Mouse (Mus musculus): ENCODE data around the gene Nav2.

The Nav2 gene

DNA sequence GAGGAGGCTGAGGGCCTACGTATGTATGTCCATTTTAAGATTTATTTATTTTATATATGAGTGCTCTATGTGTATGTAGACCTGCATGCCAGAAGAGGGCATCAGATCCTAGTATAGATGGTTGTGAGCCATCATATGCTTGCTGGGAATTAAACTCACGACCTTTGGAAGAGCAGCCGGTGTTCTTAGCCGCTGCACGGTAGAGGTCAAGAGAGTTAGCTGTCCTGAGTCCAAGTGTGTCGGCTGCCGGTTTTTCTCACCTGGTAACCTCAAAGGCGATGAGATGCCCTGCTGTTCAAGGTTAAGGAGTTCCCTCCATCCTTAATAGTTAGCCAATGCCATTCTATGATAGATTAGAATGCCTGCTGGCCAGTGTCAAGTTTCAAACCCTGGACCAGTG lies 594.9 kb downstream of the Nav2 start:
- no peak for DNase-seq

DNA sequence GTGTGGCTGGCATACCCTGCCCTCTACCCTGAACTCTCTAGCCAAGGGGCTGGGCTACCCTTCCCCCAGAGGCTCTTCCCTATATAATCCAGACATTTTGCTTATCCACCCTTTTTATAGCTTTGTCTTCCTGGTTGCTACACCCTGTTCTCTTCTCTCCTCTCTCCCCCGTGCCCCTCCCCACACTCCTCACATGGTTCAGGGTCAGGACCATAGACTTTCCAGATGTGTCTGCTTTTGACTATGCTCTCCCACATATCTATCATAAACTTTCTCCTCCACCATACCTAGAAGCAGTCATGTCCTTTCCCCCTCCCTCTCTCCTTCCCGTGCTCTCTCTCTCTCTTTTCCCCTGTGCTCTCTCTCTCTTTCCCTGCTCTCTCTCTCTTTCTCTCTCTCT lies 595.4 kb downstream of the Nav2 start:
- DNase-seq: no peak

DNA sequence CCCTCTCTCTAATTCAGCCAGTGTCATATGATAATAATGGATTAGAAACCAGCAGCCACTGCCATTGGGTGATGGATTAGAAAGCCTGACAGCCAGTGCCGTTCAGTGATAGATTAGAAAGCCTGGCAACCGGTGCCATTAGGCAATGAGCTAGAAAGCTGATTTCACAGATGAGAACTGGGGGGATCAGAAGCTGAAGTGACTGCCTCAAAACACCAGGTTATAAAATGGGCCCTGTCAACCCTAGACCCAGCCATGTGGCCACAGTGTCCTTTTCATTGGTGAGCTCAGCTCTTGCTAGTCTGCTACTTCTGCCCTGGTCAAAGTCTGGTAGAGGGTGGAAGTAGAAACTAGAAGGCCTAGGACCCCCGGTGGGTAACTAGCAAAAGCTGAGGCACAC lies 595.8 kb downstream of the Nav2 start:
- no peak for DNase-seq

DNA sequence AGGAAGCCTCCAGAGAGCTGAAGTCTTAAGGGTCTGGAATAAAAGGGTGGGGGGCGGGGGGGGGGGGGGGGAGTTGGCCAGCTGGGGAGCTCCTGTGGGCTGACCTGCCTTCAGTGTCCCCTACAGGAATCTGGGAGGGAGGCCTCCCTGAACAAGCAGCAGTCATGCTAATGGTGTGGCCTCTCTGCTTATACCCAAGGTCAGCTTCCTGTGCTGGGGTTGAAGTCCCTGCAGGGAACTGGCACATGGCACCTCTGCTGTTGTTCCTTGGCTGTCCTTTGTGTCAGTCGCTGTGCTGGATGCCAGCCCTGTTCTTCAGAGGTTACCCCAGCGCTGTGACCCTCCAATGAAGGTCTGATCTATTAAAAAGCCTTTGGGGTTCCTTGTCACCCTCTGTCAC lies 596.5 kb downstream of the Nav2 start:
- no peak for DNase-seq

GRCm38 (mm10) chr7:49506085-49506820 lies 597.7 kb downstream of the Nav2 start:
- DNase-seq: no peak

DNA sequence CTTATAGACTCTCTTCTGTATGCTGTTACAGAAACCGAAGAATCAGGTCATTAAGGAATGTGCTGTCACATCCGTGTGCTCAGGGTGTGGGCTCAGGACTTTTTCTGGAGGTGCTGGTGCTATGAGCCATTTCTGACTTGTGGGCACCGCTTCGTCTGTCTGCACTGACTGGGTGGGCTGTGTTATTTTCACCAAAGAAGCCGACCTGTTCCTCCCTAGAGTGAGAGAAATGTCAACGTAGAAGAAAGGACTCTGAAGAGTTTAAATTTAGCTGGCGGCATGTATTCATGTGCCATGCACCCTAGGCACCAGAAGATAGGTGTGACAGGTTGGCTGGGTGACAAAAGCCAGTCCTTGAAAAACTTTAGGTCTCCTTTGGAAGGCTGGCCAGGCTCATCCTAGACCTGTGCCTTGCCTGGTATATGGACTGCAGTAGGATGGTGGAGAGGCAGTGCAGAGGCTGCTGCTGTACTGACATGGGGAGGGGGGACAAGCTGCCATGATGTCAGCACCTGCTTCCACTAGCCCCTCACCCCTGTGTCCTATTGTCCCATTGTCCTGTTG lies 599.5 kb downstream of the Nav2 start:
- no peak for DNase-seq

DNA sequence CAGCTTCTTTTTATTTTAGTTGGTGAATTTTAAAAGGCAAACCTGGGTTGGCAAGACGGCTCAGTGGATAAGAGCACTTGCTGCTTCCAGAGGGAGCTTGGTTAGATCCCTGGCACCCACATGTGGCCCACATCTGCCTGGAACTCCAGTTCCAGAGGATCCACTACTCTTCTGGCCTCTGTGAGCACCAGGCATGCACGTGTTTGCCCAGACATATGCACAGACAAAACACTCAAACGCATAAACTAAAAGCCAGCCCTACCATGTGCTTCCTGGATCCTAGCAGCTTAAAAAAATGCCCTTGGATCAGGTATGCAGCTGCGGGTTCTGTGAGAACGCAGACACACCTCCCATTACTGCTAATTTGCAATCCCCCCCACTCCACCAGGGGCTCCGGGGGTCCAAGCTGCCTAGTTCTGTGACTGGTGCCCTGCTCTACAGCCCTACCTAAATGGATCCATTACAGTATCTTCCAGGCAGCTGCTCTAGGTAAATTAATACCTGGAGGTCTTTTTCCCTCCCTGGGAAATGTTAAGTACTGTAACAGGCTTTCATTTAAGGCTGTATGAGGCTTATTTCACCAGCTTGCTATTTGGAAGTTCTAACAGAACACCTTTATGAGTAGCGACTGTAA lies 603.4 kb downstream of the Nav2 start:
- no peak for DNase-seq

- no peak for DNase-seq
These were observed 605.4 kb downstream of the Nav2 start for GRCm38 (mm10) chr7:49513763-49514437.

DNA sequence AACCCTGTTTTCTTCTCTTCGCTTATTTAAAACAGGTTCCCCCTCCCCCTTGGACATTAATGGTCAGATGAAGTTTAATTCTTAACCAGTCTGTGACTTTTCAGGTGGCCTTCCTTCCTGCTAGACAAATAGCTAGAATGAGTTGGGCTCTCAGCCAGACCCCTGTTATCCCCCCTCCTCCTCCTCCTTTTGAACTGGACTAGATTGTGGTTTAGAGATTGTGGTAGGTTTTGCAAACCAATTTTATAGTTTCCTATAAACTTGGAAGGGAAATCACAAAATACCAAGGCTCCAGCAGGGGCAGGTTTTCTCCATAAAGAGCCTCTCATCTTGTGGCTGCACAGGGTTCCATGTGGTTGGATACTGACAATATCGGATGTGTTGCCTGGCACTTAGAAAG lies 606.5 kb downstream of the Nav2 start:
- DNase-seq: no peak

- DNase-seq: no peak
These were observed 612.0 kb downstream of the Nav2 start for GRCm38 (mm10) chr7:49520504-49520903.

- no peak for DNase-seq
These were observed 612.8 kb downstream of the Nav2 start for GRCm38 (mm10) chr7:49521349-49521748.

DNA sequence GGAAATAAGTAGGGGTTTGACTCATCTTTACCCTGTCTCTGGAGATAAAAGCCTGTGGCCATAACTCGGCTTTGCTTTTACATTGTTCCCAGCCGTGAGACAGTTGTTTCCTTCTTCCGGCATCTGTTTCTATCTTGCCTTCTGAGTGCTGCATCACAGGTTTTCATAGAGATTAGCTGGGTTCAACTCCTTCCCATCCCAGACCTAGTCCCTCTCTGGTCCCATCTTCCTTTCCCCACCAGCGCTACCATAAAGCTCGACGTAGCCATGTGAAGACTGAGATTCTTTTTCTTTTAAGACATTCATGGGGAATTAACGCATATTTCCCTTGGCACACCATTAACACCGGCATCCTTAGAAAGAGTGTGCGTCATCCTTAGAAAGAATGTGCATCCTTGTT lies 613.5 kb downstream of the Nav2 start:
- no peak for DNase-seq

DNA sequence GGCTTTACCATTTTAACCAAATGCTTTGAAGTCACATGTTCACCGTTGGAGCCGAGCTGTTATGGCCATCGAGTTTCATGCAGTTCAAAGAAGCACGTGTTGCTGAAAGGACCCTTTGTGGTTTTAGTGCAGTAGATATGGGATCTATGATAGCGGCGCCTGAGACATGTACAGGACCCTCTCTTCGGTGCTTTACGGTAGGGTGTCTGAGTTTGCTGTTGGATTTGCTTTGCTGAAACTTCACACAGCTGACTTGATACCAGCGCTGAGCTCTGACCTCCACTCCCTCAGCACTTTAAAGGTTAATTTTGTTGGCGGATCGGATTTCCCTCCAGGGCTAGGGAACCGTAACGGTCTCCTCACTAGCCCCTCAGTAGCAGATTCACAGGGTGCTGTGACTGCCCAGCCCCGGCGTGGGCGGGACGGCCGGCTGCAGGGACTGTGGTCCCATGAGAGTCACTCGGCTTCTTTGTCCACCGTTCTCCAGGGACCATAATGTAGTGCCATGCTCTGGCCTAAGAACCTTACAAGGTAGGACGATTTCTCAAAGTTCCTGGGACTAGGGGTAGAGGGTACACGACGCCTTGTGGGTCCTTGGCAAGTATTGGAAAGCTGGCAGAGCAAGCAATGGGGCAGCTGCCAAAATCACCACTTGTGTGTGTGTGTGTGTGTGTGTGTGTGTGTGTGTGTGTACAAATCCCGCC lies 614.0 kb downstream of the Nav2 start:
- DNase-seq: no peak

DNA sequence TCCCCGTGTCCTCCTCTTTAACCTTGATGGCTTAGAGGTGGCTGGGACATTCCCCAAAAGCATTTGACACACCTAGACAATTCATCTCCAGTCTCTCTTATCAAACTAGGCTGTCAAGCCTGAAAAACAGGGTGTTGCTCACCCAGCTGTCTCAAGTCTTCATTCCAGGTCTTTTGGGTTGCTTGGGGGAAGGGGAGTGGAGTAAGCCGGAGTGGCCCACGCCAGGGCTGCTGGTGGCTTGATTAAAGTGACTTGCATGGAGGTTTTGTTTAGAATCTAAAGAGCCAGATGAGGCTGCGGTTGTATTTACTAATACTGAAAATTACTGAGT lies 614.6 kb downstream of the Nav2 start:
- DNase-seq: no peak

GRCm38 (mm10) chr7:49523729-49524128 lies 615.2 kb downstream of the Nav2 start:
- DNase-seq: no peak

DNA sequence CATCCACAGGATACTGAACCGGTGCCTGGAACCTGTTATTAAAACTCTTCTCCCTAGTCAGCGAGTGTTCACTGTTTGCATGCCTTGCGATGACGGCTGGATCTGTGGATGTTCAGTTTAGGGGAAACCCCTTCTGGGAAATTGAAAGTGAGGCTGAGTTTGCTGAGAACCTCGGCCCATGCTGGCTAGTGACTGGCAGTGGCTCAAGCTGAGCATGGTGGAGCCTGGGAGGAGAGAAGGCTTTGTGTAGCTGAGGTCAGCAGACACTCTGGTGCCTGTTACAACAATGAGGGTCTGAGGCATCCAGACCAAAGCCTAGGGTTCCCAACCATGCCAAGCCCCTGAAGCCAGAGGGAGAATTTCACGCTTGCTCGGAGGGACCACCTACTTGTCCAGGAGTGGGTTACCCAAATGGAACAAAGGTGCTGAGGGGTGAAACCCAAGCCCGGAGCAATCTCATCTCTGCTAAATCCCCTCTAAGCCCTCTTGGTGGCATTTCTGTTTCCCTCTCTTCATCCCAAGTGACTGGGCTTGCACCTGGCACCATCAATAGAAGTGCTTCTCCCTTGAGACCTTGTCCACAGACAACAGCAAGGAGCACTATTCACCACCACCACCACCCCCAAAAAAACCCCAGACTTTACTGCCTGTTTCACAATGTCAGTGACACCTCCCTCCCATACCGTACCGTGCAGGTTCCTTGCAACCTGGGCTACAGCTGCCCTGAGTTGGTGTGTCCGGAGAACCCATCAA lies 617.0 kb downstream of the Nav2 start:
- no peak for DNase-seq

GRCm38 (mm10) chr7:49526101-49526499 lies 617.6 kb downstream of the Nav2 start:
- DNase-seq: no peak

DNA sequence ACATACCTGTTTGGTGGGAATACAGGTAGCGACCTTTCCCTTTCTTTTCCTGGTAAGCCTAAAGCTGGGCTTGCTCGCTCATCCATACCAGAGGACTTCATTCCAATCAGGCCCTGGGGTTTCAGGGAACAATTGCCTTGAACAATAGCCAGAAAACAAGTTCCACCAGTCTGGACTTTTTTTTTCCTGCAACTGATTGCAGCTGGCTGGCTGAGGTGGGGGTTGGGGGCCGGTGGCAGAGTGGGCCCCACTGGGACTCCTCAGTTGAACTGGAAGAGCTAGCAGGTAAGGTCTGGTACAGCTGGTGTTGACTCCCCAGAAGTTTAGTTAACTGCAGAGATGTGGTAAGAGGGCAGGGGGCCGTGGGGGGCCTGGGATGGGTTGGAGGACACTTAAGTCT lies 619.0 kb downstream of the Nav2 start:
- DNase-seq: no peak

DNA sequence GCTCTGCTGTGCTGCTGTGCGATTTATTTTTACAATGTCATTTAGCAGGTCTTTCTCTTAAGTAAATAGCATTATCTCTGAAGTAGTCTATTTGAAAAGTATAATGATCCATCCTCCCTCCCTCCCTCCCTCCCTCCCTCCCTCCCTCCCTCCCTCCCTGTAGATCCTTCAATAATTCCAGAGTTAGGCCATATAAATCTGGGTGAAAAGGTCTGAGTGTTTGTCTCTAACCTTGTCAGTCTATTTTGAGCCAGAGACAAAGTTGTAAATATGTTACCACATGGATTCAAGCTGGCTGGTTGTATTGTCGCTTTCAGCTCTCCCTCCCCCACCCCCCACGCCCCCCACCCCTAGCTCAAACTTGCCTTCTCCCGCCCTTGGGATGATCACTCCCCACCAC lies 619.4 kb downstream of the Nav2 start:
- no peak for DNase-seq

GRCm38 (mm10) chr7:49529498-49529897 lies 621.0 kb downstream of the Nav2 start:
- DNase-seq: no peak

DNA sequence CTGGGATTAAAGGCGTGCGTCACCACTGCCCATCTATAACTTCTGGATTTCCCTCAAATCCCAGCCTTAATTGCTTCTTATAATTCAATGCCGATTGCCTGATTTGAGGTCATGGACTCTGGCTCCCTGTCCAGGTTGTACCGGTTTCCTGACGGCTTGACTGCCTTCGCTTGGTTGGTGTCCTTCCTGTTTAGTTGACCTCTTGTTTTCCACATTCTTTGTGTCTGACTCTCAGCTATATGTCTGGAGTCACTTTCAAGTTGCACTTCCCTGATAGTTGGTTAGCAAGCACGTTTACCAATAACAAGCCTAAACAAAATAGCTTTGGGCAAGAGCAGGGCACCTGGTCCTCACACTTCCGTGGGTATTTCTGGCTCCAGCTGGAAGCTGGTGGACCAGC lies 625.1 kb downstream of the Nav2 start:
- DNase-seq: no peak

DNA sequence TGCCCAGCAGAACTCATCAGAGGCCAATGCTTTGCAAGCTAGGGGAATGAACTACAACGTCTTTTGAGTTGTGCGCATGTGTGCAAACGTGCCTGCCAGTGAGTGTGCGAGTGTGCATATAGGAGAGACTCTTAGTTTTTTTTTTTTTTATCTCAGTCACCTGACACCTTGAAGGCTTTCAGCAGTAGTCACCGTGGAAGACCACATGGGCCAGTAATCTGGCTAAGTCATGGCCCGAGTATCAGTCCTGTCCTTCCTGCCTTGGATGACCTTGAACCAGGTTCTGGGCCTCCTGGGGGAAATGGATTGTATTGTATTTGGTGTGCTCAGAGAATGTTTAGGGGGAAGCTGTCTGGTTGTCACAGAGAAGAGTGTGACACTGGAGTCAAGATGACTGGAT lies 625.7 kb downstream of the Nav2 start:
- DNase-seq: no peak

GRCm38 (mm10) chr7:49538360-49538759 lies 629.8 kb downstream of the Nav2 start:
- DNase-seq: no peak

Measured in cerebellum, adult 11 months (tissue).